Mouse (Mus musculus) fibroblast of lung, adult 2 months (primary cell): ENCODE measurements around the gene Olfr497.

Source experiments
- DNase-seq: peaks from one replicate; pipeline ENCODE4 v3.0.0-alpha.2; 2011; ENCODE audit warnings: low read depth

The Olfr497 gene

DNA sequence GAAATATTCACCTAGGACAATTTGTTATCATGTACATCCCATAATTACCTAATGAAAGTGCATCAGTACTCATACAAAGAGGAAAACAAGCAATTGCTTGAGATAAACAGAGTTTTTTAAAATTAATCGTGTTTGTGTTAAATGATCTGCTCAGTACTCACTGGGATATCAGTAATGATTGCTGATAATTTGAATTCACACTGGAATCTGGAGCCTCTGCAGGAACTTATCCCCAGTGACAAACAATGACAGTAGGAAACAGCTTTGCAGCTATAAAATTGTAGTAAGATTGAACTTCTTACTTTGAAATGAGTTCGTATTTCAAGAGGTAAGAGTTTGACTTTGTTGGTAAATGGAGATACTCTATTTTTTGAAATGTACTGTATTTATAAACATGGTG, at the start of gene Olfr497:
Gene Olfr497 (plus strand): TSS at position 301 of the 400 bp plus-strand sequence.
- no peak for DNase-seq

GRCm38 (mm10) chr7:108392867-108393266, 27.4 kb upstream of the Olfr497 start, which contains the start of gene Olfr495:
TSS of gene Olfr495 (plus strand) at chr7:108393167.
- DNase-seq = no peak

DNA sequence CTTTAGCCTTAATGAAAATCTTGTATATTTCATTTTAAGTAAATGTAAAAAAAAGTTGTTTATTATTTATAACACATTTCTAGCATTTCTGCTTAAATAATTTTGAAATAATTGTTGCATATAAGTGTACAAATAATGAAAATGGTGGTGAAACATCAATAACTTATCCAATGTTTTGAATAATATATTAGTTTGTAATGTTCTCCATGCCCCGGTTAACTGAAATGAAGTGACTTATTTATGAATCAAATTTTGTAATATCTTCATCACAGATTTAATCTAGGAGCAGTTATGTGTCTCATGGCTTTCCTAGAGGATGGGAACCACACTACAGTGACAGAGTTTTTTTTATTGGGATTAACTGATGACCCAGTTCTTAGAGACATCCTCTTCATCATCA, 44.8 kb downstream of the Olfr497 start, which contains the start of gene Olfr498:
Gene Olfr498 (plus strand): TSS at position 301 of the 400 bp plus-strand sequence.
- DNase-seq = no peak
